Mouse (Mus musculus): ENCODE data around the gene Prdm12. TPM values are rescaled to one million over a fixed set of nuclear protein-coding genes. Genes with fewer than 3 reads are reported as not detected.

The Prdm12 gene
- total RNA-seq (2017): not detected in 2 replicates

GRCm38 (mm10) chr2:31639901-31640608, at the start of gene Prdm12:
Prdm12 (plus strand) TSS chr2:31640037.
- ATAC-seq (replicated peaks in 1 of 2; ENCODE audit: insufficient read depth in 1 of 2, low FRiP score in 2 of 2, low TSS enrichment in 1 of 2, low read depth in 1 of 2, poor library complexity in 2 of 2, severe bottlenecking in 2 of 2): no peak

- no peak for ATAC-seq (replicated peaks in 1 of 2; ENCODE audit: insufficient read depth in 1 of 2, low FRiP score in 2 of 2, low TSS enrichment in 1 of 2, low read depth in 1 of 2, poor library complexity in 2 of 2, severe bottlenecking in 2 of 2)
These were observed 47.9 kb upstream of the Prdm12 start for GRCm38 (mm10) chr2:31591799-31592484.

DNA sequence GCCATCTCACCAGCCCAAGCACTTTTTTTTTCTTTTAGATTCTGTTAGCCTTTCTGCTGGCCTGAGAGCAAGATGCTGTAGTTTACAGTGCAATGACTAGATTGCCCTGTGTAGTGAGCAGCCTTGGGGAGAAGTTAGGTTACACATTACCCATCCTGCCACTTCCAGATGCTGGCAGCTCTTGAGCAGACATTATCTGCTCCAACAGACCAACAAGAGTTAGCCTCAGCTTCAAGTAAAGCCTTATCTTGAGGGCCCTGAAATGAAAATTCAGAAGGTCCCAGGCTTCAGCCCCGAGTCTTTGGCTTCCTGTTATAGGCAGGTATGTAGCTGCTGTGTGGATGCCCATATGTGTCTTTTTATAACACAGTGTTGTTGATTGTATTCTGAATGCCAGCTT, 32.3 kb upstream of the Prdm12 start:
- no peak; a peak in 1 of 4 replicates for ATAC-seq (replicated peaks in 1 of 2; ENCODE audit: insufficient read depth in 1 of 2, low FRiP score in 2 of 2, low TSS enrichment in 1 of 2, low read depth in 1 of 2, poor library complexity in 2 of 2, severe bottlenecking in 2 of 2)

DNA sequence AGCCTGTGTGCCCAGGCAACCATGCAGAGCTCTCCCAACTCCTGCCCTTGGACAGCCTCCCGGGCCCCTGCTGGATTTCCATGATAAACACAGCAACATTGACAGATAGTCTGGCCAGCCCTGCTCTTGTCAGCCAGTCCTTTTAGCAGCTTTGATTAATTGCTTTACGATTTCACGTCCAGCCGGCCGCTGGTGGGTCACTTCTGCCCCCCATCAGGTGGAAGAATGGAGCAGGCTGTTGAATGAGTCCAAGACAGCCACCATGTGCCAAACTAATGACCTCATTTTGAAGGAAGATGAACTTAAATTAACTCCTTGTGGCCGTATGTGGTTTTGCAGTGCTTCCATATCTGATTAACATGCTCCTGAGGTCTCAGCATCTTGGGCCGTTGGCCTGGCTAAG, 30.0 kb upstream of the Prdm12 start:
- no peak for ATAC-seq (replicated peaks in 1 of 2; ENCODE audit: insufficient read depth in 1 of 2, low FRiP score in 2 of 2, low TSS enrichment in 1 of 2, low read depth in 1 of 2, poor library complexity in 2 of 2, severe bottlenecking in 2 of 2)

- ATAC-seq (replicated peaks in 1 of 2; ENCODE audit: insufficient read depth in 1 of 2, low FRiP score in 2 of 2, low TSS enrichment in 1 of 2, low read depth in 1 of 2, poor library complexity in 2 of 2, severe bottlenecking in 2 of 2): no peak
These were observed 28.9 kb upstream of the Prdm12 start for GRCm38 (mm10) chr2:31610922-31611321.

GRCm38 (mm10) chr2:31611400-31611799, 28.4 kb upstream of the Prdm12 start:
- 0 out of 4 replicates have a peak, but pooled peaks of 1 of the 2 experiments have one; percentile 30 for ATAC-seq (replicated peaks in 1 of 2; ENCODE audit: insufficient read depth in 1 of 2, low FRiP score in 2 of 2, low TSS enrichment in 1 of 2, low read depth in 1 of 2, poor library complexity in 2 of 2, severe bottlenecking in 2 of 2)

- ATAC-seq (replicated peaks in 1 of 2; ENCODE audit: insufficient read depth in 1 of 2, low FRiP score in 2 of 2, low TSS enrichment in 1 of 2, low read depth in 1 of 2, poor library complexity in 2 of 2, severe bottlenecking in 2 of 2): no peak
These were observed 27.2 kb upstream of the Prdm12 start for GRCm38 (mm10) chr2:31612627-31613026.

DNA sequence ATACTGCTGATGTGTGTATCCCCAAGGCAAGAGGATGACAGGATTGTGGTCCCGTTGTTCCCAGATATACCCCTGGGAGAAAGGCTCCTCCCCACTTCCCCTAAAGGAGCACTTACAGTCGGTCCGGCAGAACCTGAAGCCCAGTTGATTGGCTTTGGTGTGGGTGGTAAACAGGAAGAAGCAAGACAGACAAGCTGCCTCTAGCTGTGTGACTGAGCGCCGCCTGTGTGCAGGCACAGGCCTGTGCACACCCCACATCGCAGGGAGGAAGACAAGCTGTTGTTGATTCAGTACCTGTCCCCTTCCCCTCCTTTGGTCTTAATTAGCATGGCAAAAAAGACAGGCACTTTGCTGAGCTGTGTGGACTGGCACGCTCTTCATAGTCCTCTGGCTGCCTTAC, 26.1 kb upstream of the Prdm12 start:
- ATAC-seq (replicated peaks in 1 of 2; ENCODE audit: insufficient read depth in 1 of 2, low FRiP score in 2 of 2, low TSS enrichment in 1 of 2, low read depth in 1 of 2, poor library complexity in 2 of 2, severe bottlenecking in 2 of 2): no peak

DNA sequence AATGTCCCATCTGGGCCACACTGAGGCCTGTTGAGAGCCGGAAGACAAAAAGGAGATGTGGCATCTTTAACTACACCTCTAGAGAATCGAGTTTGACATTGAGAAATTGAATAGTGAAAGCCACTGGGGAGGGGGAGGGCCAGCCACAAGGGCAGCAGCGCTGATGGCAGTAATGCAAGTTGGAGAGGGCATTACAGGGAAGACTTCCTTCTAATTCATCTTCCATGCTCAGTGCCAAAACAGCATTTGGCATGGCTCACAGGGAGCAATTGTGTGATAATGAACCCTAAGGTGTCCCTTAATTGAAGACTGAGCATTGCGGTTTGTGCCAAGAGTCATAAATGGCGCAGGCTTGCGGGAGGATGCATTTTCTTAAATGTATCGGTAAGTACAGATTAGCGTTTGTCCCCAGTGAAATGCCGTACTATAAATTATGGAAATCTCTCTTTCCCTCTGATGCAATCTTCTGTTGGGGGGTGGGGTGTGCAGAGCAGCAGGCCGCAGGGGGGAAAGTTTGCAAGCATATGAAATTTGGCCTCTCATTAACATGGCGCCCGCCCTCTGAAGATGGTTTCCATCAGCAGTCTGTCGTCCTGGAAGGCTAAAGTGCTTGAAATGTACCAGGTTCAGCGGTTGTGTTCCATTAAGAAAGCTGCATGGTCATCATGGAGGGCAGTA, 21.2 kb upstream of the Prdm12 start:
- ATAC-seq (replicated peaks in 1 of 2; ENCODE audit: insufficient read depth in 1 of 2, low FRiP score in 2 of 2, low TSS enrichment in 1 of 2, low read depth in 1 of 2, poor library complexity in 2 of 2, severe bottlenecking in 2 of 2): no peak

- no peak for ATAC-seq (replicated peaks in 1 of 2; ENCODE audit: insufficient read depth in 1 of 2, low FRiP score in 2 of 2, low TSS enrichment in 1 of 2, low read depth in 1 of 2, poor library complexity in 2 of 2, severe bottlenecking in 2 of 2)
These were observed 20.6 kb upstream of the Prdm12 start for GRCm38 (mm10) chr2:31619208-31619607.

- ATAC-seq (replicated peaks in 1 of 2; ENCODE audit: insufficient read depth in 1 of 2, low FRiP score in 2 of 2, low TSS enrichment in 1 of 2, low read depth in 1 of 2, poor library complexity in 2 of 2, severe bottlenecking in 2 of 2): no peak
These were observed 6.3 kb upstream of the Prdm12 start for GRCm38 (mm10) chr2:31633531-31633930.

DNA sequence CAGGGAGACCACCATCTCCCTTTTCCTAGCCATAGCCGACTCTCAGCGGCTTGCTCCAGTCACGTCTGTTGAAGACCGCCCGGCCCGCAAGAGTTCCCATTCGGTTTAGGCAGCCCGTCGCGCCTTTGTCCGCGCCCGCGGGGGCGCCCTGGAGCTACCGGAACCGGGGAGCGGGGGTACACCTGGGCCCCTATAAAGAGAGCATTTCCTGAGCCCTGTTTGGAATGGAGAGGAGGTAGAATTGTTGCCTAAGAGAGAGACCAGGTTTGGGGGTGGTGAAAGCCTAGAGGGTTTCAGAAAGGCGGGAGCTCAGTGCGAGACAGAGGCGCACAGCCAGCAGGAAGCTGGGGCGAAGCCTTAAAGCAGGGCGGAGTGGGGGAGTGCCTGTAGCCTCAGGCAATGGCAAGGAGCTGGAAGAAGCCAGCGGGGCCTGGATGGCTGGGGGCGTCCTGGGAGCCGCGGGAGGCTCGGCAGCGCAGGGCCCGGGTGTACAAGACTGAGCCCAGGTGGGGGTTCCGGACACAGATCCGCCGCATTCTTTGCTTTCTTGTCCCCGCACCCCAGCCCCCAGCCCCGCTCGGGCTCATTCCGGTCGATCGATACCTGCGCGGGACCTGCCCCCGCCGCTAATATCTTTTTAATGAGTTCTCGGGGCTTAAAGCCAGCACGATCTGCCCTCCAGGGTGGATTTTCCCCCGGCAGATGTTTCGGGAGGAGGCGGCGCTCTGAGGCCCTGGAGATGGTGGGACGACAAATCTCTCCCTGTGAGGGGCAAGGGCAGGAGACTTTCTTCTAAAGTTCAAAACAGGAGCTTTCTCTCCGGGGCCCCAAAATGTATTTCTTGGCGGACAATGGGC, 4.3 kb upstream of the Prdm12 start:
- ATAC-seq (replicated peaks in 1 of 2; ENCODE audit: insufficient read depth in 1 of 2, low FRiP score in 2 of 2, low TSS enrichment in 1 of 2, low read depth in 1 of 2, poor library complexity in 2 of 2, severe bottlenecking in 2 of 2): no peak

GRCm38 (mm10) chr2:31636138-31636741, 3.6 kb upstream of the Prdm12 start:
- no peak for ATAC-seq (replicated peaks in 1 of 2; ENCODE audit: insufficient read depth in 1 of 2, low FRiP score in 2 of 2, low TSS enrichment in 1 of 2, low read depth in 1 of 2, poor library complexity in 2 of 2, severe bottlenecking in 2 of 2)

DNA sequence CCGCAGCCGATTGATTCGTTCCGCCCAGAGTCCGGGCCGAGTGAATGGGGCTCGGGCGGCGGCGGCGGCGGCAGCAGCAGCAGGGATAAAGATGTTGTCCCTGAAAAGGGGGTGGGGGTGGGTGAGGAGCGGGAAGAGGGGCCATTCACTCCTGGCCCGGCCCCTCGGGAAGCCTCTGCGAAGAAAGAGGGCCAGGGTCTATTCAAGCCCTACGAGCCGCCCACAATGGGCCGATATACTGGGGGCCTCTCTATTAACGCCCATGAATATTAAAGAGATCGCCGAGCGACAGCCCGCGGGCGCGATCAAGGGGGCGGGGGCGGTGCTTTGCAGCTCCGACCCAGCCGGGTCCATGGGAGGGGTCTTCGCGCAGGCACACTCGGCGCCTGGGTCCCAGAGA, 3.1 kb upstream of the Prdm12 start:
- no peak for ATAC-seq (replicated peaks in 1 of 2; ENCODE audit: insufficient read depth in 1 of 2, low FRiP score in 2 of 2, low TSS enrichment in 1 of 2, low read depth in 1 of 2, poor library complexity in 2 of 2, severe bottlenecking in 2 of 2)

- ATAC-seq (replicated peaks in 1 of 2; ENCODE audit: insufficient read depth in 1 of 2, low FRiP score in 2 of 2, low TSS enrichment in 1 of 2, low read depth in 1 of 2, poor library complexity in 2 of 2, severe bottlenecking in 2 of 2): no peak
These were observed 2.5 kb upstream of the Prdm12 start for GRCm38 (mm10) chr2:31637311-31637710.

DNA sequence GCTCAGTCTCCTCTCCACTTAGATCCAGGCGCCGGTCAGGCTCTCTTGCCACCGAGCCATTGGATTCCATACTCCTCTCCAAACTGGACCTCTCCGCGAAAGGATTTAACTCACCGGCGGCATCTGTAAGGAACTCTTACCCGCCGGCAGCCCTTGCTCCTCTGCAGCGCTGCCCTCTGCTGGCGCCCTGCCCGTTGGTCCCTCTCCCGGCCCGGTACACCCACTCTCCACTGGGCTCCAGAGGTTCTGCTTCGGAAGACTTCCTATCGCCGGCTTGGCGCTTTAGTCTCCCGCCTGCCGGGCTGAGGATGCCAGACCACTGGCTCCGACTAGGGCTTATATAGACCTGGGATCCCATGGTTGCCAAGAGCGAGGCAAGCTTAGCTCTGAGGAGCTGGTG, 2.0 kb upstream of the Prdm12 start:
- ATAC-seq (replicated peaks in 1 of 2; ENCODE audit: insufficient read depth in 1 of 2, low FRiP score in 2 of 2, low TSS enrichment in 1 of 2, low read depth in 1 of 2, poor library complexity in 2 of 2, severe bottlenecking in 2 of 2): no peak

Measured in hematopoietic stem cell, adult 5-6 weeks (primary cell).